Comparison of ENCODE assay signal across 13 mouse cellular contexts in the genomic region with DNA sequence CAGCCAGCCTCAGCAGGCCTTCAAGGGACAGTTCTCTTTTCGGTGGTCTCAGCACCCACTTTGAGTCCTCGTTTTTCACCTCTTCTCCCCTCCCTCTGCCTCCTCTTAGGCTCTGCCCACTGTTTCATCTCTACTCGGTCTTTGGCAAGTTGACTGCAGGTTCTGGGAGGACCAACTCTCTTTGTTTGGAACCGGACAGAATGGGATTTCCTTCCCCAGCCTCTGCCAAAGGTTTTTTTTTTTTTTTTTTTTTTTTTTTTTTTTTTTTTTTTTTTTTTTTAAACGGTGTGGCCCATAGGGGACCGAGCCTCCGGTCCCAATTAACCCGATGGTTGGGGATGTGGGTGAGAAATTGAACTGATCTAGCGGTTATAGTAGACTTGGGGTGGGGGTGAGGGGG. TPM values are rescaled to one million over a fixed set of nuclear protein-coding genes. Genes with fewer than 3 reads are reported as not detected.
DNase-seq lines count a peak whose midpoint lies in the region; ATAC-seq lines count a peak whose summit lies in the region.
"Had no signal": no experiment of that assay in that cellular context is flagged by ENCODE, and none has a peak within 500 bp of the region (broad histone marks: within the 10 kb centered on the region; RNA-seq: fewer than 3 reads in every experiment).

No protein-coding gene starts in this region.

- intact Hi-C loops in left cerebral cortex, postnatal 25 days (cut with DNase I) = loop anchor here (5.0 to 10.0 kb wide), 2 partner anchors 324 to 396 kb away; partner anchors contain the start of gene Kazald1

- WGBS in heart, embryonic 10.5 days = 1% methylated on average over 9 of the region's 9 CpGs
- 1% methylated on average over 9 of the region's 9 CpGs for WGBS in heart, embryonic 11.5 days (ENCODE audit: insufficient replicate concordance)
- 1% methylated on average over 9 of the region's 9 CpGs for WGBS in hindbrain, embryonic 15.5 days
- WGBS in neural tube, embryonic 13.5 days = under 1% methylated on average over 9 of the region's 9 CpGs

- peaks cover 99% of the 10 kb centered on the region for H3K27me3 ChIP-seq in heart, embryonic 10.5 days (ENCODE audit: insufficient read depth, poor library complexity, severe bottlenecking)
- peaks cover 98% of the 10 kb centered on the region for H3K27me3 ChIP-seq in heart, embryonic 11.5 days (ENCODE audit: control insufficient read depth, insufficient read depth, low read length)
- H3K27me3 ChIP-seq in megakaryocyte, embryonic 14.5 days (replicated peaks) = peaks cover 98% of the 10 kb centered on the region
- H3K27me3 ChIP-seq in hindbrain, embryonic 15.5 days = peaks cover 84% of the 10 kb centered on the region
- peaks cover 100% of the 10 kb centered on the region for H3K27me3 ChIP-seq in neural tube, embryonic 13.5 days

- no peak overlapping the region for H3K9ac ChIP-seq in heart, embryonic 11.5 days (ENCODE audit: low read depth, low read length)
- H3K9ac ChIP-seq in hindbrain, embryonic 15.5 days = no peak overlapping the region
- H3K9ac ChIP-seq in neural tube, embryonic 13.5 days = peak overlapping the region; percentile 72

- no peaks in the 10 kb centered on the region for H3K9me3 ChIP-seq in heart, embryonic 10.5 days
- no peaks in the 10 kb centered on the region for H3K9me3 ChIP-seq in heart, embryonic 11.5 days (replicated peaks; ENCODE audit: control insufficient read depth, low read length)
- no peaks in the 10 kb centered on the region for H3K9me3 ChIP-seq in megakaryocyte, embryonic 14.5 days
- no peaks in the 10 kb centered on the region for H3K9me3 ChIP-seq in hindbrain, embryonic 15.5 days
- no peaks in the 10 kb centered on the region for H3K9me3 ChIP-seq in neural tube, embryonic 13.5 days

- no peak overlapping the region for H3K4me2 ChIP-seq in heart, embryonic 11.5 days
- peak overlapping the region; percentile 46 for H3K4me2 ChIP-seq in hindbrain, embryonic 15.5 days
- peak overlapping the region; percentile 57 for H3K4me2 ChIP-seq in neural tube, embryonic 13.5 days

- no peak for DNase-seq in heart, embryonic 10.5 days (ENCODE audit: low spot score)
- no peak for DNase-seq in left cerebral cortex, postnatal 25 days (ENCODE audit: low spot score in 2 of 2)
- DNase-seq in frontal cortex, postnatal 25 days (ENCODE audit: low spot score in 2 of 2) = no peak
- DNase-seq: cerebellum, adult 9-10 months; lung, postnatal 14 days; right cerebral cortex, postnatal 14 days had no signal

- H3K4me1 ChIP-seq in heart, embryonic 10.5 days = peaks cover 33% of the 10 kb centered on the region
- H3K4me1 ChIP-seq in heart, embryonic 11.5 days (ENCODE audit: control insufficient read depth, insufficient read depth, low read length) = peaks cover 11% of the 10 kb centered on the region
- peaks cover 16% of the 10 kb centered on the region for H3K4me1 ChIP-seq in megakaryocyte, embryonic 14.5 days
- peaks cover 31% of the 10 kb centered on the region for H3K4me1 ChIP-seq in hindbrain, embryonic 15.5 days (replicated peaks)
- H3K4me1 ChIP-seq in neural tube, embryonic 13.5 days (replicated peaks) = peaks cover 44% of the 10 kb centered on the region

- peak overlapping the region; percentile 39 for H3K4me3 ChIP-seq in heart, embryonic 10.5 days
- H3K4me3 ChIP-seq in heart, embryonic 11.5 days (ENCODE audit: low read depth, low read length) = no peak overlapping the region
- H3K4me3 ChIP-seq in megakaryocyte, embryonic 14.5 days (replicated peaks) = peak overlapping the region; percentile 72
- peak overlapping the region; percentile 29; the same call in 1 of the 2 replicates for H3K4me3 ChIP-seq in hindbrain, embryonic 15.5 days
- peak overlapping the region; percentile 35 for H3K4me3 ChIP-seq in neural tube, embryonic 13.5 days

- no peak overlapping the region for H3K27ac ChIP-seq in heart, embryonic 10.5 days
- no peak overlapping the region for H3K27ac ChIP-seq in heart, embryonic 11.5 days (ENCODE audit: low read depth, low read length)
- H3K27ac ChIP-seq in hindbrain, embryonic 15.5 days (replicated peaks) = peak overlapping the region; percentile 75
- H3K27ac ChIP-seq in neural tube, embryonic 13.5 days (replicated peaks) = peak overlapping the region; percentile 92

- ATAC-seq in heart, embryonic 11.5 days (replicated peaks; ENCODE audit: insufficient number of reproducible peaks, low FRiP score, low TSS enrichment) = no peak
- no peak for ATAC-seq in megakaryocyte, adult 5-6 weeks (ENCODE audit: poor library complexity, severe bottlenecking)
- ATAC-seq in hindbrain, embryonic 15.5 days (ENCODE audit: low FRiP score, low read depth) = no peak
- no peak for ATAC-seq in neural tube, embryonic 13.5 days (ENCODE audit: low read depth)

- no peaks in the 10 kb centered on the region for H3K36me3 ChIP-seq in heart, embryonic 10.5 days
- H3K36me3 ChIP-seq in heart, embryonic 11.5 days (ENCODE audit: control insufficient read depth, insufficient read depth, low read length) = no peaks in the 10 kb centered on the region
- no peaks in the 10 kb centered on the region for H3K36me3 ChIP-seq in megakaryocyte, embryonic 14.5 days (replicated peaks; ENCODE audit: low read length)
- H3K36me3 ChIP-seq in hindbrain, embryonic 15.5 days = no peaks in the 10 kb centered on the region
- H3K36me3 ChIP-seq in neural tube, embryonic 13.5 days = no peaks in the 10 kb centered on the region

RNA-seq across cellular contexts. Expression of gene Pax2, which starts 4.8 kb away (rescaled TPM):
- polyA plus RNA-seq in heart, embryonic 10.5 days (2016; fragmentation: Nextera tagmentation; extraction: Ambion mirVana) = 0.20 TPM in 1 of 2 replicates, not detected in the other
- polyA plus RNA-seq in heart, embryonic 11.5 days (2014; fragmentation: Nextera tagmentation; extraction: Ambion mirVana) = not detected in 2 replicates
- polyA plus RNA-seq in megakaryocyte, embryonic 14.5 days (2012; ENCODE audit: insufficient read depth, low replicate concordance) = not detected in 2 replicates
- not detected in 2 replicates for total RNA-seq in megakaryocyte, adult 5-6 weeks (2015)
- total RNA-seq in megakaryocyte, adult 5-6 weeks (2017) = not detected in 2 replicates
- 12.3 and 15.5 TPM in 2 replicates for polyA plus RNA-seq in hindbrain, embryonic 15.5 days (2015; fragmentation: Nextera tagmentation; extraction: Ambion mirVana)
- polyA plus RNA-seq in neural tube, embryonic 13.5 days (2015; fragmentation: Nextera tagmentation; extraction: Ambion mirVana) = 25.2 and 28.2 TPM in 2 replicates
- under 1 TPM; 0.11 to 0.16 TPM for total RNA-seq in left cerebral cortex, postnatal 25 days (2021)
- total RNA-seq: heart, postnatal 4 days had no signal
- polyA plus RNA-seq: C2C12 had no signal

Comparison
In these comparisons a context has a peak if more than half of its experiments do, and no peak if none do; other contexts are left out.
1. H3K27ac ChIP-seq: peak in hindbrain, embryonic 15.5 days (single experiment) and neural tube, embryonic 13.5 days (single experiment); none in heart, embryonic 10.5 days (single experiment) and heart, embryonic 11.5 days (single experiment).
2. RNA of gene Pax2, which starts 4.8 kb away (polyA plus RNA-seq): 25.2 to 28.2 TPM in neural tube, embryonic 13.5 days and 12.3 to 15.5 TPM in hindbrain, embryonic 15.5 days; 0.20 TPM in heart, embryonic 10.5 days, not detected in heart, embryonic 11.5 days and not detected in megakaryocyte, embryonic 14.5 days; every median in the first group is over 10 times any median in the second.